Mouse (Mus musculus) left cerebral cortex, postnatal 10 days (tissue): ENCODE results near the gene D3Ertd254e. TPM values are rescaled to one million over a fixed set of nuclear protein-coding genes. Genes with fewer than 3 reads are reported as not detected.

Experiments used
- DNase-seq, 2 experiments: peaks; one replicate each; pipeline ENCODE4 v3.0.0; 2021 to 2022; ENCODE audit warnings: low spot score in 2 of 2, mixed read lengths in 1 of 2; ENCODE audit errors: extremely low spot score in 1 of 2
- intact Hi-C: fragments of 180-260 bp; cut with DNase I; formaldehyde crosslinking; loops from one replicate; pipeline ENCODE4 v1.15.1; 2025
- total RNA-seq, 2 experiments: library from RNA; stranded (reverse); gene quantifications; 2 replicates each; pipeline ENCODE4 v1.2.3; 2021

D3Ertd254e gene
- total RNA-seq, 2 experiments from 2014 or later, result 17.2 to 18.4 TPM

DNA sequence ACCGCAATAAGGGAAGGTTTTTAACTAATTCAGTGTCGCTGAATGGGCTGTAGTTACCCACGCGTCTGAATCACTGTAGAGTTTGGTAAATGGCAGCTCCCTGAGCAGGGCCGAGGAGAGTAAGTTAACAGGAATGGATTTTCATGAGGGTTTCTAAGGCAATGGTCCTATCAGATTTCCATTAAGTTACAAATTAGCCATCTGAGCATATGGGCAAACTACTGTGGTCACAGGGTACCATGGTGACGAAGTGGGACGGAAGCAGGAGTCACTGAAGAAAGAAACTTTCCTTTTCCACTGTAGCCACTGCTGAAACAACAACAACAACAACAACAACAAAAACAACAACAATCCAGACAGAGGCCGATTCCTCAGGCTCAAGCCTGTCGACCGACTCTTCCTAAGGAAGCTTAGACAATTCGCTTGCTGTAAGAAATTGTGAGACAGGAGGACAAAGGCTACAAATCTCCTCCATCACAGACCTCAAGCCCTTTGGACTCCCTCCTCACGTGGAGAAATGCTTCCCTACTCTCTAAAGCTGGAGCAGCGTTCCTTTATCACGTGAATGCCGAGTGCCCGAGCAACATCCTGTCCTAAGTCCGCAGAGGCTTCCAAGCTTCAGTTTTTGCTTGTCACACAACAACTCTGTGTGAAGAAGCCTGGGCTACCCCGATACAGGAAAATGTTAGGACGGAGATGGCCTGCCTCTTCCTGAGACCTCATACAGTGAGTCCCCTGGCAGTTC is 56.9 kb downstream of the D3Ertd254e start:
- intact Hi-C loops, result no loop called here
- no peak for DNase-seq

DNA sequence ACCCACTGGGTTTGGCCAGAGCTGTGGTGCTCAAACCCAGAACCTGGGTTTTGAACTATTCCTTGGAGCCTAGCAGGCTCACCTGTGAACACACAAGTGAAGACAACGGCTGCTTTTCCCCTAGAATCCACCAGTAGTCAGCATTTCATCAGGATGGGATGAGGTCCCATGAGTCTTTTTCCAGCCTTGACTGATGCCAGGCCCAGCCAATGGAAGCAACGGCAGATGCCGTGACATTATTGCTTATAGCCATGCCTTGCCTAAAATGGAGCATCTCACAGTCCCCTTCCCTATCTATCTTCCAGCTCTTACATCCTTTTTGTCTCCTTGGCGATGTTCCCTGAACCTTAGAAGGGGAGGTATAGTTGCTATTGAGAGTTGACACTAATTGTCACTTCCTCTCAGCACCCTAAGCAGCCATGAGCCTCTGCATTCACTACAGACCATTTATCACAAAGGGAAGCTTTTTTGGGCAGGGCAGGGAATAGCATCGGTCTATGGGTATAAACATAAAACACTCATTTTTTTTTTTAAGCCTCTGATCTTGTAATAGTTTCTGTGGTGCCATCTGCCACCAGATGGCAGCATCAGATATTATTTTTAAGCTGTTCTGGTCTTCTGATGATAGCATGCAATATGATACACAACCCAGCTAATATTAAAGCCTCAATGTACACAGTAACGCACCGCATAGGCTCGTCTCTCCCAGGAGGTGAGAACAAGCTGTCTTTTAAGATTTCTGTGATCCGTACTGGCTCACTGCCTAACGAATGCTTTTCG is 59.1 kb downstream of the D3Ertd254e start:
- intact Hi-C loops, result loop anchor here (2.0 to 5.0 kb wide), 2 partner anchors 233 to 287 kb away; no protein-coding TSS in a partner anchor
- DNase-seq, result peak in 1 of 2 experiments; percentile 59

- no peak for DNase-seq
- intact Hi-C loops, result loop anchor here (2.0 to 5.0 kb wide), 2 partner anchors 232 to 286 kb away; no protein-coding TSS in a partner anchor
Observed at GRCm38 (mm10) chr3:36210939-36211338, 60.1 kb downstream of the D3Ertd254e start.

DNA sequence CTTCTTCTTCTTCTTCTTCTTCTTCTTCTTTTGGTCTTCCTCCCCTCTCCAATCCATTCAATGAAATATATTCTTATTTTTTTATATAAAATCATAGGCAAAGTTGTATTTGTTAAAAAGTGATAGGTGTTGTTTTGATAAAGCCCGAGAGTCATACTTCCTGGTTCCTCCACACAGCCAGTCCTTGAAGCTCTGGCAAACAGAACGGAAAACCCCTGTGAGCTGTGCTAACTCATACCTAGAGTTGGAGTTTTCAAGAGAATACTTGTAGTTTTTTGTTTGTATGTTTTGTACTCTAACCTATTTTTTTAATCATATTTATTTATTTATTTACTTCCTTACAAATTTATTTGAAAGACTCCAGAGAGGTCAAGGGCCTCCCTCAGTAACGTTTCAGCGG is 61.9 kb downstream of the D3Ertd254e start:
- DNase-seq, result no peak
- intact Hi-C loops, result loop anchor here (5.0 kb wide), 1 partner anchor 285 kb away; no protein-coding TSS in a partner anchor

Other genes with a start within 250 kb of the D3Ertd254e start
- gene Dcun1d1, start 213.6 kb upstream of the D3Ertd254e start, total RNA-seq, result 10 to 100 TPM; 69.2 to 73.8 TPM
- gene Mccc1, start 150.3 kb upstream of the D3Ertd254e start, total RNA-seq, result 10 to 100 TPM; 27.2 to 33.1 TPM
- gene Ccdc144b, start 97.5 kb upstream of the D3Ertd254e start, total RNA-seq, result not detected
- 10 to 100 TPM; 43.0 to 48.4 TPM for gene Acad9, start 85.0 kb upstream of the D3Ertd254e start, total RNA-seq
- gene Qrfpr, start 71.3 kb downstream of the D3Ertd254e start, total RNA-seq, result 1 to 10 TPM; 2.3 to 3.0 TPM